Mouse (Mus musculus): ENCODE data around the gene Kcnh4.
"Not testable (repeated sequence)": the region's sequence is repeated elsewhere in the genome, so short reads cannot be mapped to it uniquely, and the experiment has no call there.

The Kcnh4 gene

DNA sequence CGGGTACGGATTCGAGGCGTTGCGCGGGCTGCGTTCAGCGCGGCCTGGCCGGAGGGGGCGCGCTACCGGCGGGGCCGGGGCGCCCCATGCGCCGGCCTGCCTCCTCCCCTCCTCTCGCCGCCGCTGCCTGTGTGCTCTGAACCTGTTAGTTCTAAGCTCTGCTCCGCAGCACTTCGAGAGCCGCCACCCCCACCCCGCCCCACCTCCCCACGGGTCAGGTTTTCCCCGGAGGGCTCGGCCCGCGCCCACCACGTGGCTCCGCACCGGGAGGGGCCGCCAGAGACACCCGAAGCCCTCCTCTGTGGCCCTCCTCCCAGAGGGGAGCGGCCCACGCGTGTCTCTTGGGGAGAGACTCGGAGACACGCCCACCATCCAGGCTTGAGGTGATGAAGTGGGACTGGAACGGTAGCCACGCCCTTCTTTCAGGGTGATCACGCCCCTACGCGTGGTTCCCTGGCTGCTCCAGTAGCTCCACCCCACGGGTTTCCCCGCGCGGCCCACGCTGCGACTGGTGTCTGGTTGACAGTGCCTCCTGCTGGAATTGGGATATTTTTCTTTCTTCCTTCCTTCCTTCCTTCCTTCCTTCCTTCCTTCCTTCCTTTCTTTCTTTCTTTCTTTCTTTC, at the start of gene Kcnh4:
Gene Kcnh4, minus strand, starts transcription at position 332 of the 623 bp plus-strand sequence.
- no peak for DNase-seq (ENCODE audit: extremely low spot score, low read depth, low spot score)

DNA sequence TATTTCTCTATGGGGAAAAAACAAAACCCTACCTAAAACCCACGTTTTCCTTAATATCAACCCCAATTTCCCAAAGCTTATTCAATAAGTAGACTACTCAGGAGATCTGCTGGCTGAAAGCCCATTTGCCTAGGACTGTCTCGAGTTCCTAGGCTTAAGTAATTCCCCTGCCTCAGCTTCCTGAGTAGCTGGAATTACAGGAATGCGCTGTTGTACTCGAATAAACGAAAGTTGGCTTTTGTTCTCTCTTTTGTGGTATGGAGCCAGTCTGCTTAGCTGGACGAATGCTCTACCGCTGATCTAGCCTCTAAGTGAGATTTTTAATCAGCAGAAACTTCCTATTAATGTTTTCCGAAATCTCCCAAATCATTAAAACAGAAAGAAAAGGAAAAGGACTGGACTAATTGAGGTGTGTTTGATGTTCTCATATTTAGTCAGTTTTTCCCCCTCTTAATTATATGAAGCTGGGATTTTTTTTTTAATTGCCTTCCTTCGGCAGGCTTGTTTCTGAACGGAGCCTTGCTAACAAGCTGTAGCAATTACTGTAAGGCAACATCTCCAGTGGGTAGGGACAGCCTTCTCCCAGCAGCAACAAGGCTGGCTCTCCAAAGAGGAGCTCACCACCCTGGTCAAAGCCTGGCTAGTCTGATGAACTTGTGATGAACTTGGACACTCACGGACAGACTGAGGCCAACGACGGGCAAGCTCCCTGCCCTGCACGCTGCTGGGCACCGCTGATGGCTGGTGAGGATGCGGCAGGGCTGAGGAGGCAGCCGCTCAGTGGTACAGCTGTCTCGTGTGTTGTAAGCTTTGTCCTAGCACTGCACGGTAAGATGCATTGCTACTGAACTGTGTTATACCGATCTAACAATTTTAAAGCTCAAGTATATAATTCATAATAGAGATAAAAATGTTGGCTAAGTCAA, 46.9 kb upstream of the Kcnh4 start:
- no peak for DNase-seq (ENCODE audit: extremely low spot score, low read depth, low spot score)

DNA sequence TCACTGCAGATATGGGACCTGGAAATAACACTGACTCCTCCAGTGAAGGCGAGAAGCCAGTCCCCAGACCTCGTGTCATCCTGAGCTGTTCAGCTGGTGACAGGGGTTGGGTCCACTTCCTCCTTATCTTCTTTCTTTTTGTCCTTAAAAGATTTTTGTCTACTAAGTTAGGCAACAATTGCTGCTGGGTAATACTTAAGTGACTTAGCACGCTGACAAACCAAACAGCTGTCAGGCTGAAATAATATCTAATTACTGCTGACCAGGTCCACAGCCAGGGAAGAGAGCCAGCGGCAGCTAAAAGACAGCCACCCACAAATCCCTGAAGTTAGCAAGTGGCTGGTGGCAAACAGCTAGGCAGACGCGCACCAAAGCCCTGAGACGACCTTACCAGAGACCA, 45.8 kb upstream of the Kcnh4 start:
- DNase-seq (ENCODE audit: extremely low spot score, low read depth, low spot score) = no peak

DNA sequence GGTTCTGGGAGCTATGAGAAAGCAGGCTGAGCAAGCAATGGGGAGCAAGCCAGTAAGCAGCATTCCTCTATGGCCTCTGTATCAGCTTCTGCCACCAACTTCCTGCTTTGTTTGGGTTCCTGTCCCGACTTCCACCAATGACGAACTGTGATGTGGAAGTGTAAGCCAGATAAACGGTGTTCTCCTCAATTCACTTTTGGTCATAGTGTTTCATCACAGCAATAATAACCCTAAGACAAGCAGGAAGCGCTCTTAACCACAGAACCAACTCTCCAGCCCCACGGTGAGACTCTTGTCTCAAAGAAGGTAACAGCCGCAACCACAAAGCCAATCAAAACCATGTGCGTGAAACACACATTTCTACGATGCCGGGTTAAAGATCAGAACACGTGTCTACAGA, 44.7 kb upstream of the Kcnh4 start:
- DNase-seq (ENCODE audit: extremely low spot score, low read depth, low spot score) = no peak

DNA sequence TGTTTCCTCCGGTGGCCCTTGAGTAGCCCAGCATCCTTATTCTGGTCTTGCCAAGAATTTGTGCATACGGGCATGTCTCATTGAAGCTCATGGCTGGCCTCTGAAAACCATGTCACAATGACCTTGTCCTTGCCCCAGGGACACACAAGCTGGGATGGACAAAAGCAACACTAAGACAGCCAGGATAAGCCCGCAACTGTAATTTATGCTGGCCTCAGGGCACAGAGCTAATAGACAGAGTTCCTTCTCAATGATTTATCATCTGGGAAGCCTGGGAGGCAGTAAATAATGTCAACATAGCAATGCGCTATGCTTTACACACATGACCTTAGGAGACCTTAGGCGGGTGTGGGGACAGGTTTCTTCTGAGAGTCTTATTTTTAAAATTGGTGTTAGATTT, 39.7 kb upstream of the Kcnh4 start:
- no peak for DNase-seq (ENCODE audit: extremely low spot score, low read depth, low spot score)

DNA sequence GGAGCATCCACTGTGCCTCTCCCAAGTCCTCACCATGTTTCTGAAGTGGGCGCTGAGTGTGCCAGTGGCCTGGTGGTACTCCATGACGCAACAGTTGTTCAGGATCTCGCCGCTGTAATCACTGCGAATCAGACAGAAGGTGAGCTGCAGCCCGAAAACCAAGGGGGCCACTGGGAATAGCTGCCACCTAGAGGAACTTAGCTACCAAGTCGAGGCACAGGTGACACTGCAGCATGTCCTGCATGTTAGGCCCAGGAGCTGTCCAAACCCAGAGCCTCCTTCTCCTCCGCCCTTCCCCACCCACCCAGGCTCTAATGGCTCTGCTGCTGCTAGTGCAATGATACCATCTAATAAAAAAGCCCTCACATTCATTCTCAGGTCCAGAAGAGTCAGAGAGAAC, 36.8 kb upstream of the Kcnh4 start:
- DNase-seq (ENCODE audit: extremely low spot score, low read depth, low spot score) = no peak

DNA sequence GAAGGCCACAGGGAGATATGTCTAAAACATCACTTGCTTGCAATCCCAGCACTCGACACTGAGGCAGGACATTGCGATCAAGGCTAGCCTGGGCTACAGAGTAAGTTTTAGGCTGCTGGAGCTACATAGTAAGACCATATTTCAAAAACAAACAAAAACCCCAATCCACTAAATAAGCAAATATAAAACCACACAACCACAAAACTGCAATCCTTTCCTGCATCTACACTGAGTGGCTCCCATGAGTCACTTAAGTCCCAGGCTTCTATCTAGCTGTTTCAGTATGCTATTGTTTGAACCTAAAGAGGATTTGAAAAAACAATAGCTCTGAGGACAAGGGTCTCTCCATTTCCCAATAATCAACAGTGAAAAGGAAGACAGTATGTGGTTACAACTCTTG, 35.6 kb upstream of the Kcnh4 start:
- no peak for DNase-seq (ENCODE audit: extremely low spot score, low read depth, low spot score)

DNA sequence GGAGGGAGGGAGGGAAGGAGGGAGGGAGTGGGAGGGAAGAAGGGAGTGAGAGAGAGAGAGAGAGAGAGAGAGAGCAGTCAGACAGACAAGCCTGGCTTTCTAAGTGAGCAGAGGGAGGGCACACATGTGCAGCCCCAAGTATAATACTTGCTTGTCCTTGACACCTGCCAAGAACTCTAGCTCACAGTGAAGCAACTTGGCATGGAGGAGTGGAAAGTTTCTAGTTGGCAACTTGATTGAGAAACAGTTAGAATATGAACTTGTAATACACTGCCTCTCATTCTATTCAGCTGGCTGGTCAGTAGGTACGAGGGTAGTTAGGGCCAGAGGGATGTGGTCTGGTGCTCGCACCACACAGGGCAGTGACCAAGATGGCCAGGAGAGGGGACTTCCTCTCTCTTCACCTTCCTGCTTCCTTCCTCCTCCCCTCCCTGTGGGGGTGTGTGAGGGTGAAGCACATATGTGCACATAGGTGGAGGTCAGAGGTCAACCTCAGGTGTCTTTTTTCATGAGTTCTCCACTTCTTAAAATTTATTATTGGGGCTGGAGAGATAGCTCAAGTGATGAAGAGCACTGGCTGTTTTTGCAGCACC, 31.8 kb upstream of the Kcnh4 start:
- no peak for DNase-seq (ENCODE audit: extremely low spot score, low read depth, low spot score)

DNA sequence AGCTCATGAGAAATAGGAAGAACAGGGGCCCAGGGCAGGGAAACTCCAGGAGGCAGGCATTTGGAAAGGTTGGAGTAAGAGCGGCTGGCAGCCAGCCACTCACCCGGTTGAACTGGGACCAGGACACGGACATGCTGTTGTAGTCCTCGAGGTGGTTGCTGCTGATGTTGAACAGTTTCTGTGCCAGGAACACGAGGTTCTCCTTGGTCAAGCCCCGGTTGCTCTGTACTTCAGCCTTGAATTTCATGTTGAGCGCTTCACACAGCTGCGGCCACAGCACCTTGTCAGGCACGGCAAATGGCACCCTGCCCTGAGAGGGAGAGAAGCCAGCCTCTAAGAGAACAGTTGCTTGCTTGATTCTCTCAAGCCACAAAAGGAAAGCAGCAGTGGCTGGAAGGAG, 30.9 kb upstream of the Kcnh4 start:
- DNase-seq (ENCODE audit: extremely low spot score, low read depth, low spot score) = not testable (repeated sequence)

DNA sequence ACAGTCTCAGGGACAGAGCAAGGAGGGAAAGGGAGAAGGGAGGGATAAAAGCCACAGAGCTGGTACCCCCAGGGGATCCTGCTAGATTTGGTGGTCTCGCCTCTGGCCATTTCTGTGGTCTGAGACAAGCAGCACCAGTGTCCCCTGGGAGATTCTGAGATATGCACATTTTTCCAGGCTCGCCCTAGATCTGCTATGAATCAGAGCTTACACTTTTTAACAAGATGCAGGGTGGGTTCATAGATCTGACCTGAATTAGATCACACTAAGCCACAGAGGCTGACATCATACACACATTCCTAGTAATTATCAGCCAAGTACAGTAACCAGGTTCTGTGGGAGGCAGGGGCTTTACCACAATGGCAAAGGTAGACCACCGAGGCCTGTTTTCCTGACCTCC, 30.0 kb upstream of the Kcnh4 start:
- no peak for DNase-seq (ENCODE audit: extremely low spot score, low read depth, low spot score)

DNA sequence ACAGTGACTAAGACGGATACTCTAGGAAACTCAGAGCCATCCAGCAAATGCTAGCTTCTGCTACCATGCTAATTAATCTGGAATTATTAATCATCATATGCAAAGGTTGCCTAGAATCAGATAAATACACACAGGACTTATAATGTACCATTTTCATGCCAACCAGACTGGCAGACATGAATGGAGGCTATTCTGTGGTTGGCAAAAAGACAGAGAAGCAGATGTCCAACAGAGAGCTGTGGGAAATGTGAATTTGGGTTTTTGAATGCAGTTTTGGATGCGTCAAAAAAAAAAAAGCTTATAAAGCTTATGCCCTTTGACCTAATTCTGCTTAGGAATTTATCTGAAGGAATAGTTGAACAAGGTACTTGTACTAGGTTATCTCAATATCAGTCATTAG, 26.0 kb upstream of the Kcnh4 start:
- DNase-seq (ENCODE audit: extremely low spot score, low read depth, low spot score) = no peak

DNA sequence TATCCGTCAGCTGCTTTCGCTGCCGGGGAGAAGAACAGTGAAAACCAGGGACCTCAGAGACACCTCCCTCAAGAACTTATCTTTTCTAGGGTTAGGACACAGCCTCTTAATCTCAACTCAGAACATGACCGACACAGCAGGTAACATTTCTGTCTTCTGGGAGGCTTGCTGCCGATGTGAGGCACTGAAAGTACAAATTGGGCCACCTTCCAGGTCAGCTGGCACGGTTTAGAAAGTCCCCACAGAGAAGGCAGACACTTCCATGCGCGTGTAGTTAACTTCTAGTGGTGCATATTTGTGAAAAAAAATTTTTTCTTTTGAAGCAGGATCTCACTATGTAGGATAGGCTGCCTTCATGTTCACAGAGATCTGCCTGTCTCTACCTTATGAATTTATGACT, 24.5 kb upstream of the Kcnh4 start:
- DNase-seq (ENCODE audit: extremely low spot score, low read depth, low spot score) = no peak

DNA sequence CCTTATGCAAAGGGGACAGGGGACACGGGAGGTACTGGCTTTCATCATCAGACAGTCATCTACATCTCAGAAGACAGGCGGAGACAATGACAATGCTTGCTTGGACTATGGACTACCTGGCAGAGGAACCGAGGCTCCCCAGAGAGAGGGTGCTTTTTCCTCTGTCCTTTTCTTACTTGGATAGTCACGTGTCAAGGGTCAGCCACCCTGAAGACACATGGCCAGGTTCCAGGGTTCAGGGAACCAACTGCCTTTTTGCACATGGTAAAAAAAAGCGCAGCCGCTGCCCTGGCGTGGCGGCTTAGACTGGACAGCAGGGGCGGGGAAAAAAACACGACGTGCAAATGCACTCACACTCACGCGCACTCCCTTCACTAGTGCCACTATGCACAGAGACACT, 22.8 kb upstream of the Kcnh4 start:
- no peak for DNase-seq (ENCODE audit: extremely low spot score, low read depth, low spot score)

DNA sequence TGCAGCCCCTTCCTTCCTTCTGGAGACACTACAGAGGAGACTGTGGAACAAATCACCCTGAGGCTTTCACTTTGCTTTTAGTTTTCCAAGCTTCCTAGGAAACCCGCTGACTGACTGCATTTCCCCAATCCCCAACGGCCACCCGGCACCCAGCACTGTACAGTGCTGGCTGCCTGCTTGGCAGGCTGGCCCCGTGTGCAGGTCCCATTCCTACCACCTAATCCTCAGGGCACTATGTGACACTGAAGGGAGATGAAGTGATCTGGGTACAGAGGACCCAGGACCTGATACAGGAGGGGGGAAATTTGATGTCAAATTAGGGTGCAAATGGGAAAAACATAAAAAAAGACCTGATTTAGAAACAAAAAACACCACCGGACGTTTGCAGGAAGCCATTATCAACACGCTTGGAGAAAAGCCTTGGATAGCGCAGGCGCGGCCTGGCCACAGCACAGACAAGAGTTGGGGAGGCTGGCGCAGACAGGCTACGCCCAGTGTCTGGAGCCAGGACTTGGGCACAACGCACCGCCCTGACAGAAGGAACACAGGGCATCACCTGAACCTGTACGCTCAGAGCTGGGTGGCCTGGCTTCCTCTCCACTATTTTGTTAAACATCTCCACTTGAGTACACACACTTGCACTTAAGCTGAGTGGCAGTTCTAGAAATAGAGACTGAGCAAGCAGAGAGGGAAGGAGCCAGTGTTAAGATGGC, 22.2 kb upstream of the Kcnh4 start:
- DNase-seq (ENCODE audit: extremely low spot score, low read depth, low spot score) = no peak

DNA sequence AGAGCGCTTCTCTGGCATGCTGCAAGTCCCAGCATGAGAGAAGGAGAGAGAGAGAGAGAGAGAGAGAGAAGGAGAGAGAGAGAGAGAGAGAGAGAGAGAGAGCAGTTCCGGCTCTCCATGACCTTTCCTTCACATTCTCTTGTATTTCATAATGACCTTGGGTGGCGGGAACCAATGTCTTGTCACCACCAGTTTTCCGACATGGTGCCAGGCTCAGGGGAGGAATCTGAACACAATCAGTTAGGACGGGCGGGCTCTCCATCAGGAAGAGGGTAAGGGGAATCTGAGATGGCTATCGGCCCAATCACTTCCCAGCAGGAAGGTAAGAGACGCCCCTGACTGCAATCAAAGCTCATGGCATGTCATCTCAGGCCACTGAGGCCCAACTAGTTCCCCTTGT, 20.5 kb upstream of the Kcnh4 start:
- no peak for DNase-seq (ENCODE audit: extremely low spot score, low read depth, low spot score)

DNA sequence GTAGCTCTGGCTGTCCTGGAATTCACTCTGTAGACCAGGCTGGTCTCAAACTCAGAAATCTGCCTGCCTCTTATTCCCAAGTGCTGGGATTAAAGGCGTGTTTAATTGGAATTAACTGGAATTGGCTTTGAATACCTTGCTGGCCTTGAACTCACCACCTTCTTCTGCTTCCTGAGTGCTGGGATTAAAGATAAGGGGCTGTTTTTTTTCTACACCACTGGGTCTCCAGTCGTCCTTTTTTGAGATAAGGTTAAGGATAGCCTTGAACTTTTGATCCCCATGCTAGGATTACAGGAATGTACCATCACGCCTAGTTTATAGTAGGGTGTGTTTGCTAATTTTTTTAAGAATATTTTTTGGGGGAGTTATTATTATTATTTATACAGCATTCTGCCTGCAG, 18.3 kb upstream of the Kcnh4 start:
- no peak for DNase-seq (ENCODE audit: extremely low spot score, low read depth, low spot score)

DNA sequence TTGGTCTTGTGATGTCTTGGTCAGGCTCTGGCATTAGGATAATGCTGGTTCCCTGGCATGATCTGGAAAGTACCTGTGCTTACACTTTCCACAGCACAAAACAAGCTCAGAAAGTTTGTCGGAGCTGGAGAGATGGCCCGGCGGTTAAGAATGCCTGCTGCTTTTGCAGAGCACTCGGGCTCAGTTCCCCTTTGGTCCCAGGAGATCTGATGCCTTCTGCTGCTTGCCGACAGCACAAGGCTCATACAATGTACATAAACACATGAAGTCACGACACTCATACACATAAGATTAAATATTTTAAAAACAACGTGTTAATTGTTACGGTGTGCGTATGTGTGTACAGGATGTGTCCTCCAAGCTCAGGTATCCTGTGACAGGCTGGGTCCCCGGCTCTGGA, 16.2 kb upstream of the Kcnh4 start:
- DNase-seq (ENCODE audit: extremely low spot score, low read depth, low spot score) = no peak

DNA sequence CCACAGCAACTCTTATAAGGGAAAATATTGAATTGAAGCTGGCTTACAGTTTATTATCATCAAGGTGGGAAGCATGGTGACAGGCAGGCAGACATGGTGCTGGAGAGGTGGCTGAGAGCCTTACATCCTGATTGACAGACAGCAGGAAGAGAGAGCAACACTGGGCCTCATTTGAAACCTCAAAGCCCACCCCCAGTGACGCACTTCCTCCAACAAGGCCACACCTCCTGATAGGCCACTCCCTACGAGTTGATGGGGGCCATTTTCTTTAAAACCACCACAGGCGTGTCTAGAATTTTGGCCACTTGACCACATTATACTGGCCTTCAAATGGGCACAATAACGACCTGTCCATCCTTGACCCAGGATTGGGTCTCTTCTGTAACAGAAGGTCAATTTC, 14.5 kb upstream of the Kcnh4 start:
- DNase-seq (ENCODE audit: extremely low spot score, low read depth, low spot score) = no peak

DNA sequence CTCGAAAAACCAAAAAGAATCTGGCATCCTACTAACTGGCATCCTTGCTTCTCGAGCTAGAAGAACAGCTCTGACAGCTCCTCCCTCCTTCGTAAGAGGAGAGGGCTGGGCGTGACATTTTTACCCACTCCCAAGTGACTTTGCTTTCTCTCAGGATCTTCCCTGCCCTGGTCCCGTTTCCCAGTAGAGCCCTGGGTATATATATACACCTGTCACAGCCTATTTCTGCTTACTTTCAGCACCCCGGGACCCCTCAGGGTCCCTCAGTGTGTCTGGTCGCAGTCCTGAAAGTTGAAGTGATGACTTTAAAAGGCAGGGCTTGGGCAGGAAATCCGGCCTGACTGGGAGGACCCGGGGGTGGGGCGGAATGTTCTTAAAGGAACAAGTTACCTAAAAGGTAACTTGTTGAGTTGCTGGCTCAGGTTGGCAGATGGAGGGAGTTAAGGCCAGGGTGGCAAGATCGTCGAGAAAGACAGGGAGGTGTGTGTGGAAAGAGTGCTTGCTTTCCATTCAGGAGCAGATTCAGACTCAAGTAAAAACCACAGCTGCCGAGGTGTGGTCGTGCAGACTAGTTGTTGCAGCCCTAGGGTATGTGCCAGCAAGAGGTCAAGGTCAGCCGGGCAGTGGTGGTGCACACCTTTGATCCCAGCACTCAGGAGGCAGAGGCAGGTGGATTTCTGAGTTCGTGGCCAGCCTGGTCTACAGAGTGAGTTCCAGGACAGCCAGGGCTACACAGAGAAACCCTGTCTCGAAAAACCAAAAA, 11.1 kb upstream of the Kcnh4 start, which contains the start of gene Ghdc:
Gene Ghdc, minus strand, starts transcription at position 312 of the 763 bp plus-strand sequence.
- DNase-seq (ENCODE audit: extremely low spot score, low read depth, low spot score) = no peak

DNA sequence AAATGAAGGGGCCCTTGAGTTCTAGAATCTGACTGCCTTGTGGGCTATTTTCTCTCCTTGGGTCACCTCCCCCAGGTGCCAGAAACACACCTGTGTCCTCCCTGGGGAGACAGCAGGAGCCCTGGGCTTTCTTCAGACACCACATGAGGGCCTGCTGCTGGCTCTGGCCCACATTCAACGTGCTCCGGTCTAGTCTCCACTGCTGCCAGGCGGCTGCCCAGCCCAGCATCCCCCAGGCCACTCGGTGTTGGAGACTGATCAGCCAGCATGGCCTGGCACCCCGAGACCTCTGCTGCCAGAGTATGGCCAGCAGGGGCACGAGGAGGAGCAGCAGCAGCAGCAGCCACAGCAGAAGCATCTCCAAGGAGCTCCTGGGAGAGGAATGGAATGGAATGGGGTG, 10.2 kb upstream of the Kcnh4 start:
- DNase-seq (ENCODE audit: extremely low spot score, low read depth, low spot score) = no peak

DNA sequence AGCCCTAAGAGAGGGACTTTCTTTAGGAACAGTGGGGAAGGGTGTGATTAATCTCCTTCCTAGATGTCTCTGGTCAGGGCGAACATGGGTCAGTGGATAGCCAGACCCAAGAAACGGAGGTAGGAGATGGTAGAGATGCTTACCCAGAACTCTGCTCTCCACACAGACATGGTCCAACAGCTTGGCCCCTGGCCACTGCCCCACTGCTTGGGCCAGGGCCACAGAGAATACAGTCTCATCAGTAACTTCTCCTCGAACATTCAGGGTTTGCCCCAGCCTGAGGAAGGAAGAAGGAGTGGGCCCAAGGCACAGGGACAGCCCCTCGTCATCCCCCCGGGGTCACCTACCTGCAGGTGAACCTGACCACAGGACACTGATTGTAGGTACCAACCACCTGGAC, 8.1 kb upstream of the Kcnh4 start:
- no peak for DNase-seq (ENCODE audit: extremely low spot score, low read depth, low spot score)

Measured in hindlimb bud, embryonic 11.5 days (tissue).